Mouse (Mus musculus): ENCODE results near the gene Mon1b. TPM values are rescaled to one million over a fixed set of nuclear protein-coding genes. Genes with fewer than 3 reads are reported as not detected.

Gene Mon1b
- total RNA-seq, 2 experiments from 2014 or later, result 12.4 to 13.8 TPM

DNA sequence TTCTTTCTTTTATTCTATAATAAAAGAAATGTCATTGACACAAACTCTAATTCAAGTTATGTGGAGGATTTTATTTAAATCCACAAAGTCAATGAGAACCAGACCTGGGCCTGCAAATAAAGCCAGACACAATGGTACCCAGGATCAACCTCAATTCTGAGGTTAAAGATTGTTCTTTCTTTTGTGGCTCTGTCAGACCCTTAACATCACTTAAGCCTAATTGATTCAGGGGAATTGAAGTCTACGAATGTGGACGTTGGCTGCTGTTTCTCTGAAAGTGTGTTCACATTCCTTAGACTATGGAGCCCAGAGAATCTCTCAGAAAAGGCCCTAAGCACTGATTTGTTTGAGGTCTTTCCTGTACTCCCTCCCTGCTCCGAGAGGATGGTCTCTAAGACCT is 37.9 kb downstream of the Mon1b start:
- no peak for DNase-seq

DNA sequence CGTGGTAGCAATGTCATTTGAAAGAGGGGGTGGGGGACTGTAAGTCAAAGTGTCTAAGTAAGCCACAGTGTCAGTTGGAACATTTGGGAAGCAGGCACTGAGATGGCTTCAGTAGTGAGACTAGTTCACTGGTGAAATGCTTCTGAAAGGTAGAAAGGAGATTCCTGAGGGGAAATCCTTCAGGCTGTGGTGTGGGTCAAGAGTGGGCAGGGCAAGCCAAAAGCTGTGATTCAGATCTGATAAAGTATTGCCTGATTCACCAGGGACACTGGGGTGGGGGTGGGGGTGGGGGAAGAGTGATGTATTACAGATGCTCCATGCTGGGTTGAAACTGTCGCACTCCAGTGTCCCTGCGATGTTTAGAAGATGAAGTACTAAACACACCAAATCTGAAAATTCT is 39.2 kb downstream of the Mon1b start:
- DNase-seq, result peak; percentile 14

DNA sequence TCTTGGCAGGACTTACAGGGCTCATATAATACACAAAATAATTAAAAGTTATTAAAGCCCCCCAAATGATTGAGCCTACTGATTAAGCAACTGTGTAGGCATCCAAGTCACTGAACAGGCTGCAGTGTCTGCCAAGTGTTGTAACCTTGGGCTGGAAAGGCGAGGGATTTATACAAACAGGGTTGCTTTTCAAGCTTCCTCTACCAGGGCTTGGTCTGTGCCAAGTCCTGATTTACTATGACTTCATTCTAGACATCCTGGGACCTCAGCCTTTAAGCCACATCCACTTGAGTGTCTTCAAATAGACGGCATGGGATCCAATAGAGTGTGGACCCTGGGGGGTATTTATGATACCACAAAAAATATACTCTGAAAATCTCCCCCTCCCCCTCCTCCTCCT is 39.9 kb downstream of the Mon1b start:
- peak; percentile 57 for DNase-seq

DNA sequence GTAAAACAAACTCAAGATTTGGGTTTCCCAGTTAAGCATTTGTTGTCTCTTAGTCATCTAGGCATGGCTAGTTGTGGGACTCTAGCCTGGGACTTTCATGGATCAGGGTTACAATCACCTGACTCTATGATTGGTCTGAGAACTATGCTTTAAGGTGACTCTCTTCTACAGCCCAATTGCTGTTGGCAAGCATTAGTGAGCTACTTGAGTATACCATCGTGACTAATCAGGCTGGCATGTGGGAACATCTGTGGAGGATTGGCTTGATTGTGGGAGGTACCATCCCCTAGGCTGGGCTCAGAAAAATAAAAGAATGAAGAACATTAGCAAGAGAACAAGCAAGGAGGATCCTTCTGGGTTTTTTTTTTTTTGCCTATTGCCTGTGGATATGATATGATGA is 41.4 kb downstream of the Mon1b start:
- no peak for DNase-seq

- DNase-seq, result no peak
These were observed 44.0 kb downstream of the Mon1b start for GRCm38 (mm10) chr8:113679361-113679760.

GRCm38 (mm10) chr8:113687889-113688542 is 52.6 kb downstream of the Mon1b start:
- DNase-seq, result peak; percentile 54

- no peak for DNase-seq
These were observed 53.1 kb downstream of the Mon1b start for GRCm38 (mm10) chr8:113688543-113688915.

- DNase-seq, result no peak
These were observed 56.4 kb downstream of the Mon1b start for GRCm38 (mm10) chr8:113691622-113692343.

Other genes with a start within 250 kb of the Mon1b start
- under 1 TPM in 1 of 2 experiments, not detected in 1; 0.55 TPM for gene Syce1l, start 7.6 kb downstream of the Mon1b start, total RNA-seq (2021)
- gene Adamts18, start 213.2 kb downstream of the Mon1b start, total RNA-seq (2021), result under 1 TPM; 0.51 to 0.66 TPM